Mouse (Mus musculus): ENCODE measurements around the gene Zc2hc1b. TPM values are rescaled to one million over a fixed set of nuclear protein-coding genes. Genes with fewer than 3 reads are reported as not detected.

The Zc2hc1b gene
- polyA plus RNA-seq (2011; ENCODE audit: insufficient read length, low read depth, missing spikeins): not detected in 2 replicates

- H3K4me1 ChIP-seq (ENCODE audit: control insufficient read depth, insufficient read depth, low read length): no peaks in the 10 kb centered on the region
- H3K27ac ChIP-seq (ENCODE audit: insufficient read depth, low read length): no peak within 1 kb of the TSS
- no peak within 1 kb of the TSS for H3K4me3 ChIP-seq (ENCODE audit: insufficient read depth, low read length)
- TF ChIP-seq CTCF (IDR thresholded peaks at IDR 0.05; ENCODE audit: borderline replicate concordance, insufficient read depth, low read length): no peak
- no peak for TF ChIP-seq POLR2A (IDR thresholded peaks at IDR 0.05; ENCODE audit: low read depth, low read length)
Observed at GRCm38 (mm10) chr10:13177973-13178624, at the start of gene Zc2hc1b. Gene Zc2hc1b (minus strand): TSS chr10:13178023.

GRCm38 (mm10) chr10:13225377-13226063 lies 47.7 kb upstream of the Zc2hc1b start:
- H3K27ac ChIP-seq (ENCODE audit: insufficient read depth, low read length): no peak overlapping the region
- H3K4me3 ChIP-seq (ENCODE audit: insufficient read depth, low read length): no peak overlapping the region
- H3K4me1 ChIP-seq (ENCODE audit: control insufficient read depth, insufficient read depth, low read length): no peaks in the 10 kb centered on the region
- TF ChIP-seq POLR2A (IDR thresholded peaks at IDR 0.05; ENCODE audit: low read depth, low read length): no peak
- TF ChIP-seq CTCF (IDR thresholded peaks at IDR 0.05; ENCODE audit: borderline replicate concordance, insufficient read depth, low read length): no peak

GRCm38 (mm10) chr10:13222135-13222534 lies 44.3 kb upstream of the Zc2hc1b start:
- no peak overlapping the region for H3K4me3 ChIP-seq (ENCODE audit: insufficient read depth, low read length)
- H3K4me1 ChIP-seq (ENCODE audit: control insufficient read depth, insufficient read depth, low read length): no peaks in the 10 kb centered on the region
- TF ChIP-seq POLR2A (IDR thresholded peaks at IDR 0.05; ENCODE audit: low read depth, low read length) (no peak), CTCF (IDR thresholded peaks at IDR 0.05; ENCODE audit: borderline replicate concordance, insufficient read depth, low read length) (no peak)
- no peak overlapping the region for H3K27ac ChIP-seq (ENCODE audit: insufficient read depth, low read length)

GRCm38 (mm10) chr10:13220061-13220460 lies 42.2 kb upstream of the Zc2hc1b start:
- Histone ChIP-seq H3K4me3 (ENCODE audit: insufficient read depth, low read length) (no peak overlapping the region), H3K4me1 (ENCODE audit: control insufficient read depth, insufficient read depth, low read length) (no peaks in the 10 kb centered on the region), H3K27ac (ENCODE audit: insufficient read depth, low read length) (no peak overlapping the region)
- TF ChIP-seq POLR2A (IDR thresholded peaks at IDR 0.05; ENCODE audit: low read depth, low read length): no peak
- TF ChIP-seq CTCF (IDR thresholded peaks at IDR 0.05; ENCODE audit: borderline replicate concordance, insufficient read depth, low read length): no peak

- Histone ChIP-seq H3K4me1 (ENCODE audit: control insufficient read depth, insufficient read depth, low read length) (no peaks in the 10 kb centered on the region), H3K27ac (ENCODE audit: insufficient read depth, low read length) (no peak overlapping the region), H3K4me3 (ENCODE audit: insufficient read depth, low read length) (no peak overlapping the region)
- TF ChIP-seq CTCF (IDR thresholded peaks at IDR 0.05; ENCODE audit: borderline replicate concordance, insufficient read depth, low read length) (no peak), POLR2A (IDR thresholded peaks at IDR 0.05; ENCODE audit: low read depth, low read length) (no peak)
Observed at GRCm38 (mm10) chr10:13213956-13214355, 36.1 kb upstream of the Zc2hc1b start.

GRCm38 (mm10) chr10:13212829-13213228 lies 35.0 kb upstream of the Zc2hc1b start:
- no peak overlapping the region for H3K27ac ChIP-seq (ENCODE audit: insufficient read depth, low read length)

GRCm38 (mm10) chr10:13212326-13212725 lies 34.5 kb upstream of the Zc2hc1b start:
- Histone ChIP-seq H3K4me1 (ENCODE audit: control insufficient read depth, insufficient read depth, low read length) (no peaks in the 10 kb centered on the region), H3K4me3 (ENCODE audit: insufficient read depth, low read length) (no peak overlapping the region), H3K27ac (ENCODE audit: insufficient read depth, low read length) (no peak overlapping the region)
- TF ChIP-seq CTCF (IDR thresholded peaks at IDR 0.05; ENCODE audit: borderline replicate concordance, insufficient read depth, low read length) (no peak), POLR2A (IDR thresholded peaks at IDR 0.05; ENCODE audit: low read depth, low read length) (no peak)

More at GRCm38 (mm10) chr10:13212829-13213228, 35.0 kb upstream of the Zc2hc1b start:
- TF ChIP-seq CTCF (IDR thresholded peaks at IDR 0.05; ENCODE audit: borderline replicate concordance, insufficient read depth, low read length) (no peak), POLR2A (IDR thresholded peaks at IDR 0.05; ENCODE audit: low read depth, low read length) (no peak)
- Histone ChIP-seq H3K4me1 (ENCODE audit: control insufficient read depth, insufficient read depth, low read length) (no peaks in the 10 kb centered on the region), H3K4me3 (ENCODE audit: insufficient read depth, low read length) (no peak overlapping the region)

GRCm38 (mm10) chr10:13209930-13210637 lies 32.3 kb upstream of the Zc2hc1b start:
- H3K4me1 ChIP-seq (ENCODE audit: control insufficient read depth, insufficient read depth, low read length): no peaks in the 10 kb centered on the region
- no peak overlapping the region for H3K27ac ChIP-seq (ENCODE audit: insufficient read depth, low read length)
- H3K4me3 ChIP-seq (ENCODE audit: insufficient read depth, low read length): no peak overlapping the region
- TF ChIP-seq POLR2A (IDR thresholded peaks at IDR 0.05; ENCODE audit: low read depth, low read length): no peak
- no peak for TF ChIP-seq CTCF (IDR thresholded peaks at IDR 0.05; ENCODE audit: borderline replicate concordance, insufficient read depth, low read length)

- Histone ChIP-seq H3K4me3 (ENCODE audit: insufficient read depth, low read length) (no peak overlapping the region), H3K27ac (ENCODE audit: insufficient read depth, low read length) (no peak overlapping the region), H3K4me1 (ENCODE audit: control insufficient read depth, insufficient read depth, low read length) (no peaks in the 10 kb centered on the region)
- TF ChIP-seq POLR2A (IDR thresholded peaks at IDR 0.05; ENCODE audit: low read depth, low read length) (no peak), CTCF (IDR thresholded peaks at IDR 0.05; ENCODE audit: borderline replicate concordance, insufficient read depth, low read length) (no peak)
Observed at GRCm38 (mm10) chr10:13209506-13209905, 31.7 kb upstream of the Zc2hc1b start.
